Mouse (Mus musculus): ENCODE data around the gene Slc38a10. TPM values are rescaled to one million over a fixed set of nuclear protein-coding genes. Genes with fewer than 3 reads are reported as not detected.

The Slc38a10 gene
- polyA plus RNA-seq, 1 experiment from 2014 or later, result 68.4 TPM

DNA sequence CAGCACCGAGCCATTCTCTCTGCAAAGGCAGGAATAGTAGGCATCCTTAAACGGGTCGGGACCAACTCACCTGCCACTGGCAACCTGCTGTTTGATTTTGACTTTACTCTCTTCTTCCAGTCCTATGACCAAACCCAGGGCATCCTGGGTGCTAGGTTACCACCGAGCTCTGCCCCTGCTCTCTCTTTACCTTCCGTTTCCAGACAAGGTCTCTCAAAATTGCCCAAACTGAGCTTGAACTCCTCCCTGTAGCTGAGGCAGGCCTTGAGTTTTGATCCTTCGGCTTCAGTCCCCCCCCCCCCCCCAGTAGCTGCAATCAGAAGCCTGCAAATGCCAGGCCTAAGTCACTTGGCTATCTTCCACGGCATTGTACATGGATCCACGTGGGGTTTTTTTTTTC, 17.4 kb upstream of the Slc38a10 start:
- no peak for ATAC-seq (ENCODE audit: insufficient number of reproducible peaks, insufficient read depth, low FRiP score, low read depth)
- Histone ChIP-seq H3K27me3 (ENCODE audit: control insufficient read depth, insufficient read depth, low read length) (no peaks in the 10 kb centered on the region), H3K4me1 (ENCODE audit: control insufficient read depth, insufficient read depth, low read length) (peaks cover 22% of the 10 kb centered on the region), H3K9ac (replicated peaks; ENCODE audit: low read depth, low read length) (no peak overlapping the region), H3K4me2 (replicated peaks; ENCODE audit: low read depth, low read length) (no peak overlapping the region), H3K4me3 (ENCODE audit: low read depth, low read length) (no peak overlapping the region), H3K27ac (ENCODE audit: low read length) (no peak overlapping the region), H3K36me3 (ENCODE audit: control insufficient read depth, insufficient read depth, low read length) (no peaks in the 10 kb centered on the region), H3K9me3 (ENCODE audit: control insufficient read depth, low read depth, low read length) (no peaks in the 10 kb centered on the region)
- WGBS, result 70% methylated on average over 8 of the region's 8 CpGs

DNA sequence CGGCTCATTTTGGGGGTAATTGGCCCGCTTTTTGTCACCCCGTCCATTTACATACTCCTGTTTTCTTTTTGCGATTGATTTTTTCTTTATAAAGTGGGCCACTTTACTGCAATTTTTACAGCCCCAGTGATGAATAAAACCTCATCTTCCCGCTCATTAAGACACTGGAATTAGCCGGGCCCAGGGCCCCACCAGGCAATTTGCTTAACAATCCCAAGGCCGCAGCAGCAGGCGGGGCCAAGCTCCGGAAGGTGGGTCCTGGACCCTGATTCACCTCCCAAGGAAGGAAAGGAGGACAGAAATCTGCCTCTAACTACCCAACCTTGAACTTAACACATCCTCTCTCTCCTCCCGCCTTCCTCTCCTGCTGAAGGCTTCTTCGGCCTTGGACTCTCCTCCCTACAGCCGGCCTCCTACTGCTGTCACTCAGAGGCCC, 16.8 kb upstream of the Slc38a10 start:
- 54% methylated on average over 12 of the region's 12 CpGs for WGBS
- Histone ChIP-seq H3K4me2 (replicated peaks; ENCODE audit: low read depth, low read length) (no peak overlapping the region), H3K27me3 (ENCODE audit: control insufficient read depth, insufficient read depth, low read length) (no peaks in the 10 kb centered on the region), H3K36me3 (ENCODE audit: control insufficient read depth, insufficient read depth, low read length) (no peaks in the 10 kb centered on the region), H3K9ac (replicated peaks; ENCODE audit: low read depth, low read length) (no peak overlapping the region), H3K4me1 (ENCODE audit: control insufficient read depth, insufficient read depth, low read length) (peaks cover 22% of the 10 kb centered on the region), H3K27ac (ENCODE audit: low read length) (no peak overlapping the region), H3K4me3 (ENCODE audit: low read depth, low read length) (no peak overlapping the region), H3K9me3 (ENCODE audit: control insufficient read depth, low read depth, low read length) (no peaks in the 10 kb centered on the region)
- no peak for ATAC-seq (ENCODE audit: insufficient number of reproducible peaks, insufficient read depth, low FRiP score, low read depth)

- Histone ChIP-seq H3K9ac (replicated peaks; ENCODE audit: low read depth, low read length) (no peak overlapping the region), H3K4me2 (replicated peaks; ENCODE audit: low read depth, low read length) (no peak overlapping the region), H3K4me3 (ENCODE audit: low read depth, low read length) (no peak overlapping the region), H3K9me3 (ENCODE audit: control insufficient read depth, low read depth, low read length) (no peaks in the 10 kb centered on the region), H3K36me3 (ENCODE audit: control insufficient read depth, insufficient read depth, low read length) (no peaks in the 10 kb centered on the region), H3K27me3 (ENCODE audit: control insufficient read depth, insufficient read depth, low read length) (no peaks in the 10 kb centered on the region), H3K27ac (ENCODE audit: low read length) (no peak overlapping the region), H3K4me1 (ENCODE audit: control insufficient read depth, insufficient read depth, low read length) (peaks cover 22% of the 10 kb centered on the region)
- 53% methylated on average over 5 of the region's 5 CpGs for WGBS
- ATAC-seq (ENCODE audit: insufficient number of reproducible peaks, insufficient read depth, low FRiP score, low read depth), result no peak
Observed at GRCm38 (mm10) chr11:120167059-120167458, 15.9 kb upstream of the Slc38a10 start.

GRCm38 (mm10) chr11:120164471-120165261, 13.5 kb upstream of the Slc38a10 start:
- peak; percentile 62 for ATAC-seq (ENCODE audit: insufficient number of reproducible peaks, insufficient read depth, low FRiP score, low read depth)
- H3K27ac ChIP-seq (ENCODE audit: low read length), result peak overlapping the region; percentile 34; the same call in 1 of the 2 replicates

DNA sequence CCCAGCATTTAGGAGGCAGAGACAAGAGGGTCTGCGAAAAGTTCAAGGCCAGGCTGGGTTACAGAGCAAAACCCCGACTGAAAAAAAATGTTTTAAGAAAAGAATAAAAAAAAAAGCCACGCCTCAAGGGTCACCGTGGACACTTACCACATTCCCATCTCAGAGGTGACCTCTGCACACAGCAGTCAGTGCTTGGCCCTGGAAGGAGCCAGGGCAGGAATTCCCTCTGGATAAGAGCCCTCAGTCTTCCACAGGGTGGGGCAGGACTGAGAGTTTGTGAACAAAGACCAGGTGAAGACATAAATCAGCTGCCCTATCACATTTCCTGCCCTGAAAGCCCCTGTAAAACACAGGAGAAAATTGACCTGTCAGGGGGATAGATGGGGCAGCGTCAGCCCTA, 12.9 kb upstream of the Slc38a10 start:
- no peaks in the 10 kb centered on the region for H3K27me3 ChIP-seq (ENCODE audit: control insufficient read depth, insufficient read depth, low read length)
- no peak overlapping the region for H3K4me3 ChIP-seq (ENCODE audit: low read depth, low read length)
- ATAC-seq (ENCODE audit: insufficient number of reproducible peaks, insufficient read depth, low FRiP score, low read depth), result peak; percentile 35
- H3K36me3 ChIP-seq (ENCODE audit: control insufficient read depth, insufficient read depth, low read length), result no peaks in the 10 kb centered on the region
- 27% methylated on average over 5 of the region's 5 CpGs for WGBS
- H3K4me2 ChIP-seq (replicated peaks; ENCODE audit: low read depth, low read length), result no peak overlapping the region
- no peak overlapping the region for H3K9ac ChIP-seq (replicated peaks; ENCODE audit: low read depth, low read length)
- peaks cover 24% of the 10 kb centered on the region for H3K4me1 ChIP-seq (ENCODE audit: control insufficient read depth, insufficient read depth, low read length)
- H3K27ac ChIP-seq (ENCODE audit: low read length), result peak overlapping the region; percentile 34; the same call in 1 of the 2 replicates
- no peaks in the 10 kb centered on the region for H3K9me3 ChIP-seq (ENCODE audit: control insufficient read depth, low read depth, low read length)

More at GRCm38 (mm10) chr11:120164471-120165261, 13.5 kb upstream of the Slc38a10 start:
- H3K4me3 ChIP-seq (ENCODE audit: low read depth, low read length), result no peak overlapping the region
- H3K4me1 ChIP-seq (ENCODE audit: control insufficient read depth, insufficient read depth, low read length), result peaks cover 27% of the 10 kb centered on the region
- H3K27me3 ChIP-seq (ENCODE audit: control insufficient read depth, insufficient read depth, low read length), result no peaks in the 10 kb centered on the region
- no peak overlapping the region for H3K4me2 ChIP-seq (replicated peaks; ENCODE audit: low read depth, low read length)
- no peaks in the 10 kb centered on the region for H3K9me3 ChIP-seq (ENCODE audit: control insufficient read depth, low read depth, low read length)
- WGBS, result 21% methylated on average over 17 of the region's 17 CpGs
- no peaks in the 10 kb centered on the region for H3K36me3 ChIP-seq (ENCODE audit: control insufficient read depth, insufficient read depth, low read length)
- H3K9ac ChIP-seq (replicated peaks; ENCODE audit: low read depth, low read length), result no peak overlapping the region

DNA sequence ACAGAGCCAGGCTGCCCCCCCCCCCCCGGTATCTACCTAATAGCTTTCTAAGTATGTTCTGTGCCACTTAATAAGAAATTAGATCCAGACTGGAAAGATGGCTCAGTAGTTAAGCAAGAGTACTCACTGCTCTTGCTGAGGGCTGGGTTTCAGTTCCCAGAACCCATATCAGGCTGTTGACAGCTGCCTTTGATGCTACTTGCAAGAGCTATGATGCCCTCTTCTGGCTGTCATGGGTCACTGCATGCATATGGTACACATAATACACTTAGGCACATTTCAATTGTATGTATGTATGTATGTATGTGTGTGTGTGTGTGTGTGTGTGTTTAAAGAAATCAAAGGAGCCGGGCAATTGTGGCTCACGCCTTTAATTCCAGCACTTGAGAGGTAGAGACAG, 12.1 kb upstream of the Slc38a10 start:
- Histone ChIP-seq H3K9ac (replicated peaks; ENCODE audit: low read depth, low read length) (no peak overlapping the region), H3K9me3 (ENCODE audit: control insufficient read depth, low read depth, low read length) (no peaks in the 10 kb centered on the region), H3K4me3 (ENCODE audit: low read depth, low read length) (no peak overlapping the region), H3K36me3 (ENCODE audit: control insufficient read depth, insufficient read depth, low read length) (no peaks in the 10 kb centered on the region), H3K4me2 (replicated peaks; ENCODE audit: low read depth, low read length) (no peak overlapping the region), H3K4me1 (ENCODE audit: control insufficient read depth, insufficient read depth, low read length) (peaks cover 24% of the 10 kb centered on the region), H3K27me3 (ENCODE audit: control insufficient read depth, insufficient read depth, low read length) (no peaks in the 10 kb centered on the region), H3K27ac (ENCODE audit: low read length) (no peak overlapping the region)
- 90% methylated on average over 3 of the region's 3 CpGs for WGBS
- ATAC-seq (ENCODE audit: insufficient number of reproducible peaks, insufficient read depth, low FRiP score, low read depth), result no peak

DNA sequence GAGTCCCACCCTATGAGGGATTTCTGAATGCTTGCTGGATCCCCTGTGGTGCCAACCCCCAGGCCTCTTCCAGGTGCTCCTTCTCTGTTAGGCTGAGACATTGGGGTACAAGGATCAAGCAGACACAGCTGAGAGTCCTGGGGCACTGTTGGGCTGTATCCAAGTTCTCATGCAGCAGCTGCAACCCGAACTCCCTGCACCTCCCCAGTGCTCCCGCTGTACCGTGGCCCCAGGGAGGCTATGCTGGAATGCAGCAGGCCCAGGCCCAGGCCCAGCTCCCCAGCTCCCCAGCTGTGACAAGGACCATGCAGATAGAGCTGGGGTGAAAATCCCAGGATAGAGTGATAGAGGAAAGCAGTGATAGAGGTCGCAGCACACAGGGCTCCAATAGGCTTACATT, 10.1 kb upstream of the Slc38a10 start:
- Histone ChIP-seq H3K9ac (replicated peaks; ENCODE audit: low read depth, low read length) (no peak overlapping the region), H3K9me3 (ENCODE audit: control insufficient read depth, low read depth, low read length) (no peaks in the 10 kb centered on the region), H3K4me2 (replicated peaks; ENCODE audit: low read depth, low read length) (no peak overlapping the region), H3K36me3 (ENCODE audit: control insufficient read depth, insufficient read depth, low read length) (no peaks in the 10 kb centered on the region), H3K27me3 (ENCODE audit: control insufficient read depth, insufficient read depth, low read length) (no peaks in the 10 kb centered on the region), H3K4me3 (ENCODE audit: low read depth, low read length) (no peak overlapping the region), H3K4me1 (ENCODE audit: control insufficient read depth, insufficient read depth, low read length) (peaks cover 24% of the 10 kb centered on the region), H3K27ac (ENCODE audit: low read length) (no peak overlapping the region; the same call in 1 of the 2 replicates)
- WGBS, result 36% methylated on average over 4 of the region's 4 CpGs
- ATAC-seq (ENCODE audit: insufficient number of reproducible peaks, insufficient read depth, low FRiP score, low read depth), result no peak

- WGBS, result 75% methylated on average over 4 of the region's 4 CpGs
- Histone ChIP-seq H3K36me3 (ENCODE audit: control insufficient read depth, insufficient read depth, low read length) (no peaks in the 10 kb centered on the region), H3K27ac (ENCODE audit: low read length) (no peak overlapping the region), H3K9ac (replicated peaks; ENCODE audit: low read depth, low read length) (no peak overlapping the region), H3K4me1 (ENCODE audit: control insufficient read depth, insufficient read depth, low read length) (peaks cover 23% of the 10 kb centered on the region), H3K9me3 (ENCODE audit: control insufficient read depth, low read depth, low read length) (no peaks in the 10 kb centered on the region), H3K27me3 (ENCODE audit: control insufficient read depth, insufficient read depth, low read length) (no peaks in the 10 kb centered on the region), H3K4me3 (ENCODE audit: low read depth, low read length) (no peak overlapping the region), H3K4me2 (replicated peaks; ENCODE audit: low read depth, low read length) (no peak overlapping the region)
- ATAC-seq (ENCODE audit: insufficient number of reproducible peaks, insufficient read depth, low FRiP score, low read depth), result no peak
Observed at GRCm38 (mm10) chr11:120160478-120160877, 9.3 kb upstream of the Slc38a10 start.

GRCm38 (mm10) chr11:120159653-120160052, 8.5 kb upstream of the Slc38a10 start:
- Histone ChIP-seq H3K4me3 (ENCODE audit: low read depth, low read length) (no peak overlapping the region), H3K4me1 (ENCODE audit: control insufficient read depth, insufficient read depth, low read length) (peaks cover 15% of the 10 kb centered on the region), H3K27me3 (ENCODE audit: control insufficient read depth, insufficient read depth, low read length) (no peaks in the 10 kb centered on the region), H3K4me2 (replicated peaks; ENCODE audit: low read depth, low read length) (no peak overlapping the region), H3K27ac (ENCODE audit: low read length) (no peak overlapping the region), H3K36me3 (ENCODE audit: control insufficient read depth, insufficient read depth, low read length) (no peaks in the 10 kb centered on the region), H3K9me3 (ENCODE audit: control insufficient read depth, low read depth, low read length) (no peaks in the 10 kb centered on the region), H3K9ac (replicated peaks; ENCODE audit: low read depth, low read length) (no peak overlapping the region)
- ATAC-seq (ENCODE audit: insufficient number of reproducible peaks, insufficient read depth, low FRiP score, low read depth), result no peak
- 61% methylated on average over 5 of the region's 5 CpGs for WGBS

All from stomach, embryonic 14.5 days (tissue).